Mouse (Mus musculus) embryonic facial prominence, embryonic 12.5 days (tissue): ENCODE data around the gene Olfr649. TPM values are rescaled to one million over a fixed set of nuclear protein-coding genes. Genes with fewer than 3 reads are reported as not detected.

Experiments
- ATAC-seq: fragments of 200-750 bp; cut with Nextera tagmentation; 2 replicates; pipeline ENCODE4 v1.8.0; 2017; ENCODE audit not compliant: insufficient number of reproducible peaks, insufficient read depth, low FRiP score, low TSS enrichment
- H3K27ac ChIP-seq: fragments of 300-500 bp; sonication (generic); 2 replicates; pipeline ENCODE4 v1.5.1; 2016; ENCODE audit warnings: mild to moderate bottlenecking
- H3K27me3 ChIP-seq: fragments of 300-500 bp; sonication (generic); 2 replicates; pipeline ENCODE4 v1.6.1; 2016; ENCODE audit warnings: mild to moderate bottlenecking, moderate library complexity
- H3K36me3 ChIP-seq: fragments of 300-500 bp; sonication (generic); 2 replicates; pipeline ENCODE4 v1.6.1; 2016; ENCODE audit warnings: mild to moderate bottlenecking
- H3K4me1 ChIP-seq: fragments of 300-500 bp; sonication (generic); 2 replicates; pipeline ENCODE4 v1.6.1; 2016
- H3K4me2 ChIP-seq: fragments of 300-500 bp; sonication (generic); replicated peaks from 2 replicates; pipeline ENCODE4 v1.6.1; 2016; ENCODE audit warnings: mild to moderate bottlenecking, moderate library complexity
- H3K4me3 ChIP-seq: fragments of 300-500 bp; sonication (generic); 2 replicates; pipeline ENCODE4 v1.5.1; 2016; ENCODE audit warnings: mild to moderate bottlenecking
- H3K9ac ChIP-seq: fragments of 300-500 bp; sonication (generic); 2 replicates; pipeline ENCODE4 v1.6.1; 2016; ENCODE audit warnings: mild to moderate bottlenecking, moderate library complexity
- H3K9me3 ChIP-seq: fragments of 300-500 bp; sonication (generic); 2 replicates; pipeline ENCODE4 v1.6.1; 2016; ENCODE audit warnings: mild to moderate bottlenecking, moderate library complexity
- WGBS: fragments of 180-500 bp; shearing (Covaris S2); methylation state at CpG from one replicate; pipeline ENCODE4 v1.1.7; 2016; 5-methylcytosine and 5-hydroxymethylcytosine counted together
- polyA plus RNA-seq: library from polyadenylated mRNA; unstranded; fragments of >200 nt; fragmentation: Nextera tagmentation; extraction: Ambion mirVana; gene quantifications from 2 replicates; pipeline ENCODE4 v1.2.1, GENCODE M21; 2016

Olfr649 gene
- polyA plus RNA-seq, 1 experiment from 2014 or later = not detected

GRCm38 (mm10) chr7:104183292-104183691 lies 12.5 kb downstream of the Olfr649 start, which contains the start of gene Olfr648:
Gene Olfr648, minus strand, starts transcription at chr7:104183392.
- Histone ChIP-seq H3K9me3 (no peaks in the 10 kb centered on the region), H3K4me1 (no peaks in the 10 kb centered on the region), H3K9ac (no peak within 1 kb of the TSS), H3K27ac (no peak within 1 kb of the TSS), H3K36me3 (no peaks in the 10 kb centered on the region), H3K4me2 (no peak within 1 kb of the TSS), H3K27me3 (no peaks in the 10 kb centered on the region), H3K4me3 (no peak within 1 kb of the TSS)
- ATAC-seq = no peak
- 92% methylated on average over 2 of the region's 2 CpGs for WGBS

GRCm38 (mm10) chr7:104179074-104179473 lies 16.7 kb downstream of the Olfr649 start:
- WGBS = 89% methylated on average over 1 of the region's 1 CpGs
- Histone ChIP-seq H3K4me2 (no peak overlapping the region), H3K9ac (no peak overlapping the region), H3K4me3 (no peak overlapping the region), H3K9me3 (no peaks in the 10 kb centered on the region), H3K27me3 (no peaks in the 10 kb centered on the region), H3K36me3 (no peaks in the 10 kb centered on the region), H3K4me1 (no peaks in the 10 kb centered on the region), H3K27ac (no peak overlapping the region)
- no peak for ATAC-seq

- 77% methylated on average over 5 of the region's 5 CpGs for WGBS
- no peaks in the 10 kb centered on the region for H3K9me3 ChIP-seq
- no peak overlapping the region for H3K4me3 ChIP-seq
- no peaks in the 10 kb centered on the region for H3K36me3 ChIP-seq
- H3K9ac ChIP-seq = no peak overlapping the region
- H3K4me2 ChIP-seq = no peak overlapping the region
- no peak overlapping the region for H3K27ac ChIP-seq
- no peak for ATAC-seq
- H3K4me1 ChIP-seq = no peaks in the 10 kb centered on the region
- H3K27me3 ChIP-seq = no peaks in the 10 kb centered on the region
Measured at GRCm38 (mm10) chr7:104178422-104179054, 17.2 kb downstream of the Olfr649 start.

- H3K9ac ChIP-seq = no peak overlapping the region
- ATAC-seq = no peak
- 35% methylated on average over 1 of the region's 1 CpGs for WGBS
- H3K27me3 ChIP-seq = no peaks in the 10 kb centered on the region
- H3K4me1 ChIP-seq = no peaks in the 10 kb centered on the region
- H3K9me3 ChIP-seq = no peaks in the 10 kb centered on the region
- H3K36me3 ChIP-seq = no peaks in the 10 kb centered on the region
- no peak overlapping the region for H3K4me2 ChIP-seq
- H3K27ac ChIP-seq = no peak overlapping the region
- no peak overlapping the region for H3K4me3 ChIP-seq
Measured at GRCm38 (mm10) chr7:104175085-104175484, 20.7 kb downstream of the Olfr649 start.

- no peak overlapping the region for H3K4me2 ChIP-seq
- H3K9ac ChIP-seq = no peak overlapping the region
- H3K36me3 ChIP-seq = no peaks in the 10 kb centered on the region
- 80% methylated on average over 6 of the region's 6 CpGs for WGBS
- no peak overlapping the region for H3K4me3 ChIP-seq
- H3K9me3 ChIP-seq = no peaks in the 10 kb centered on the region
- no peaks in the 10 kb centered on the region for H3K27me3 ChIP-seq
- H3K4me1 ChIP-seq = no peaks in the 10 kb centered on the region
- ATAC-seq = no peak
- H3K27ac ChIP-seq = no peak overlapping the region
Measured at GRCm38 (mm10) chr7:104169634-104170204, 26.1 kb downstream of the Olfr649 start.

GRCm38 (mm10) chr7:104167105-104167504 lies 28.7 kb downstream of the Olfr649 start:
- 81% methylated on average over 6 of the region's 6 CpGs for WGBS
- Histone ChIP-seq H3K36me3 (no peaks in the 10 kb centered on the region), H3K9me3 (no peaks in the 10 kb centered on the region), H3K27me3 (no peaks in the 10 kb centered on the region), H3K4me3 (no peak overlapping the region), H3K4me2 (no peak overlapping the region), H3K9ac (no peak overlapping the region), H3K27ac (no peak overlapping the region), H3K4me1 (no peaks in the 10 kb centered on the region)
- ATAC-seq = no peak

GRCm38 (mm10) chr7:104150456-104150855 lies 45.3 kb downstream of the Olfr649 start, which contains the start of gene Ubqlnl:
Gene Ubqlnl, minus strand, starts transcription at chr7:104150556.
- no peak within 1 kb of the TSS for H3K4me2 ChIP-seq
- no peak within 1 kb of the TSS for H3K9ac ChIP-seq
- H3K27me3 ChIP-seq = no peaks in the 10 kb centered on the region
- WGBS = 87% methylated on average over 2 of the region's 2 CpGs
- no peaks in the 10 kb centered on the region for H3K36me3 ChIP-seq
- no peak within 1 kb of the TSS for H3K4me3 ChIP-seq
- no peak within 1 kb of the TSS for H3K27ac ChIP-seq
- H3K4me1 ChIP-seq = no peaks in the 10 kb centered on the region
- ATAC-seq = no peak
- H3K9me3 ChIP-seq = no peaks in the 10 kb centered on the region

- Histone ChIP-seq H3K4me1 (no peaks in the 10 kb centered on the region), H3K9ac (no peak within 1 kb of the TSS), H3K36me3 (no peaks in the 10 kb centered on the region), H3K27ac (no peak within 1 kb of the TSS), H3K4me3 (no peak within 1 kb of the TSS), H3K4me2 (no peak within 1 kb of the TSS), H3K27me3 (no peaks in the 10 kb centered on the region), H3K9me3 (no peaks in the 10 kb centered on the region)
- 84% methylated on average over 3 of the region's 3 CpGs for WGBS
- ATAC-seq = no peak
Measured at GRCm38 (mm10) chr7:104143179-104143578, 52.6 kb downstream of the Olfr649 start, which contains the start of gene Ubqln3. Gene Ubqln3, minus strand, starts transcription at chr7:104143279.

Other genes starting within 250 kb of the Olfr649 start
- gene Olfr635, start 224.8 kb downstream of the Olfr649 start, polyA plus RNA-seq = not detected in 2 replicates
- gene Olfr638, start 197.2 kb downstream of the Olfr649 start, polyA plus RNA-seq = not detected in 2 replicates
- 0.04 TPM in 1 of 2 replicates, not detected in the other for gene Olfr639, start 178.7 kb downstream of the Olfr649 start, polyA plus RNA-seq
- gene Olfr640, start 170.4 kb downstream of the Olfr649 start, polyA plus RNA-seq = not detected in 2 replicates
- gene Olfr641, start 160.5 kb downstream of the Olfr649 start, polyA plus RNA-seq = not detected in 2 replicates
- not detected in 2 replicates for gene Olfr642, start 143.3 kb downstream of the Olfr649 start, polyA plus RNA-seq
- not detected in 2 replicates for gene 4930516K23Rik, start 134.5 kb downstream of the Olfr649 start, polyA plus RNA-seq
- not detected in 2 replicates for gene Olfr644, start 124.1 kb downstream of the Olfr649 start, polyA plus RNA-seq
- gene Olfr645, start 110.5 kb downstream of the Olfr649 start, polyA plus RNA-seq = not detected in 2 replicates
- gene Olfr646, start 91.1 kb downstream of the Olfr649 start, polyA plus RNA-seq = not detected in 2 replicates
- not detected in 2 replicates for gene Ubqln5, start 66.2 kb downstream of the Olfr649 start, polyA plus RNA-seq
- gene Olfr643, start 58.6 kb downstream of the Olfr649 start, polyA plus RNA-seq = not detected in 2 replicates
- not detected in 2 replicates for gene Ubqln3, start 52.7 kb downstream of the Olfr649 start, polyA plus RNA-seq
- gene Ubqlnl, start 45.4 kb downstream of the Olfr649 start, polyA plus RNA-seq = not detected in 2 replicates
- 0.33 and 0.45 TPM in 2 replicates for gene Olfm5, start 31.2 kb downstream of the Olfr649 start, polyA plus RNA-seq
- gene Olfr648, start 12.6 kb downstream of the Olfr649 start, polyA plus RNA-seq = 0.24 and 0.37 TPM in 2 replicates
- gene Trim6, start 22.8 kb upstream of the Olfr649 start, polyA plus RNA-seq = 1.9 and 2.2 TPM in 2 replicates
- 1.6 and 2.0 TPM in 2 replicates for gene Trim34a, start 48.5 kb upstream of the Olfr649 start, polyA plus RNA-seq
- 0.13 and 0.15 TPM in 2 replicates for gene Trim5, start 92.1 kb upstream of the Olfr649 start, polyA plus RNA-seq
- 5.3 and 5.8 TPM in 2 replicates for gene Trim12a, start 119.5 kb upstream of the Olfr649 start, polyA plus RNA-seq
- 0.22 TPM in 1 of 2 replicates, not detected in the other for gene Trim34b, start 133.5 kb upstream of the Olfr649 start, polyA plus RNA-seq
- gene Trim12c, start 157.4 kb upstream of the Olfr649 start, polyA plus RNA-seq = 2.0 and 2.3 TPM in 2 replicates
- not detected in 2 replicates for gene Trim30b, start 173.9 kb upstream of the Olfr649 start, polyA plus RNA-seq
- gene Trim30c, start 204.9 kb upstream of the Olfr649 start, polyA plus RNA-seq = 0.18 TPM in 1 of 2 replicates, not detected in the other